Mouse (Mus musculus) limb, embryonic 12.5 days (tissue): ENCODE data around the gene Tmem56. TPM values are rescaled to one million over a fixed set of nuclear protein-coding genes. Genes with fewer than 3 reads are reported as not detected.

Source experiments
- ATAC-seq: fragments of 200-750 bp; cut with Nextera tagmentation; 2 replicates; pipeline ENCODE4 v1.8.0; 2017; ENCODE audit warnings: low read depth, moderate TSS enrichment; ENCODE audit not compliant: insufficient number of reproducible peaks, insufficient read depth, low FRiP score, low TSS enrichment
- H3K27ac ChIP-seq: fragments of 300-500 bp; sonication (generic); 2 replicates; pipeline ENCODE4 v1.5.1; 2016; ENCODE audit warnings: mild to moderate bottlenecking, moderate library complexity
- H3K27me3 ChIP-seq: fragments of 300-500 bp; sonication (generic); 2 replicates; pipeline ENCODE4 v1.6.1; 2016; ENCODE audit warnings: mild to moderate bottlenecking, moderate library complexity
- H3K36me3 ChIP-seq: fragments of 300-500 bp; sonication (generic); 2 replicates; pipeline ENCODE4 v1.6.1; 2016; ENCODE audit warnings: mild to moderate bottlenecking, moderate library complexity
- H3K4me1 ChIP-seq: fragments of 300-500 bp; sonication (generic); replicated peaks from 2 replicates; pipeline ENCODE4 v1.6.1; 2016
- H3K4me2 ChIP-seq: fragments of 300-500 bp; sonication (generic); 2 replicates; pipeline ENCODE4 v1.6.1; 2016; ENCODE audit warnings: mild to moderate bottlenecking, moderate library complexity
- H3K4me3 ChIP-seq: fragments of 300-500 bp; sonication (generic); replicated peaks from 2 replicates; pipeline ENCODE4 v1.5.1; 2016; ENCODE audit warnings: mild to moderate bottlenecking
- H3K9ac ChIP-seq: fragments of 300-500 bp; sonication (generic); replicated peaks from 2 replicates; pipeline ENCODE4 v1.6.1; 2016; ENCODE audit warnings: mild to moderate bottlenecking, moderate library complexity
- H3K9me3 ChIP-seq: fragments of 300-500 bp; sonication (generic); 2 replicates; pipeline ENCODE4 v1.6.1; 2016; ENCODE audit warnings: mild to moderate bottlenecking, moderate library complexity
- WGBS: fragments of 180-500 bp; shearing (Covaris S2); methylation state at CpG from one replicate; pipeline ENCODE4 v1.1.7; 2016; 5-methylcytosine and 5-hydroxymethylcytosine counted together
- polyA plus RNA-seq: library from polyadenylated mRNA; unstranded; fragments of >200 nt; fragmentation: Nextera tagmentation; extraction: Ambion mirVana; gene quantifications from 2 replicates; pipeline ENCODE4 v1.2.1, GENCODE M21; 2016

The Tmem56 gene
- polyA plus RNA-seq, 1 experiment from 2014 or later: 0.55 TPM

DNA sequence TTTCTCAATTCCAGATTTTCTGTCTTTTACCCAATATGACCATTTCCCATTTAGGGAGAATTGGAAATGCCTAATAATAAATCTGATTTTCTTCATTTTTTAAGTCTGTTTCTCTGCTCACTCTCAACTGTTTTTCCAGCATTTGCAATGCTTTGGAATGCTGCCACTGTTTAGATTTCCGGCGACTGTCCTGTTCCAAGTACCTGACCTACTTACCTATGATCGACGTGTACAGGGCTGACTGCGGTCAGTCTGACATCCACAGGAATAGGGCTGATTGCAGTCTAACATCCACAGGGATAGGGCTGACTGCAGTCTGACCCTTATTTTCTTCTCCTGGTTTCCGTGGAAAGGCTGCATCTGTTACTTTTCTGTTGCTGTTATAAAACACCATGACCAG is 2.3 kb upstream of the Tmem56 start:
- H3K9me3 ChIP-seq: no peaks in the 10 kb centered on the region
- no peaks in the 10 kb centered on the region for H3K4me1 ChIP-seq
- no peak for ATAC-seq
- H3K9ac ChIP-seq: no peak overlapping the region
- WGBS: 93% methylated on average over 6 of the region's 6 CpGs
- H3K36me3 ChIP-seq: no peaks in the 10 kb centered on the region
- H3K27ac ChIP-seq: no peak overlapping the region
- H3K4me3 ChIP-seq: no peak overlapping the region
- no peaks in the 10 kb centered on the region for H3K27me3 ChIP-seq
- H3K4me2 ChIP-seq: no peak overlapping the region

DNA sequence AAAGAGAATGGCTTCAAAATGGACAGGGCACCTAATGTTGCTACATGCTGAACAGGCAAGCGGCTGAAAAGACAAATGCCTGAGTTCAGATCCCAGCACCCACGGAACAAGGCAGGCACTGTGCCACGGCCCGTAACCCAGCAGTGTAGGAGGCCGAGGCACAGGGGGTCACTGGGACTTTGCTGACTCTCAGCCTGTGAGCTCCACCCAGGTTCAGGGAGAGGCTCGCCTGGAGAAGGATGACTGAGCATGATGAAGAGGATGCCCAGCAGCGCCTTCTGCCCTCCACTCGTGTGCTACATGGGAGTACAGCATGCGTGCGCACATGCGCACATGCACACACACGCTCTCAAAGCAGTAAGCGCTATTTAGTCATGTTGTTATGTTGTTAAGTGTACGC is 3.2 kb downstream of the Tmem56 start:
- Histone ChIP-seq H3K27ac (no peak overlapping the region), H3K4me1 (no peaks in the 10 kb centered on the region), H3K9me3 (no peaks in the 10 kb centered on the region), H3K36me3 (no peaks in the 10 kb centered on the region), H3K9ac (no peak overlapping the region), H3K27me3 (no peaks in the 10 kb centered on the region), H3K4me2 (no peak overlapping the region), H3K4me3 (no peak overlapping the region)
- ATAC-seq: no peak
- 85% methylated on average over 14 of the region's 14 CpGs for WGBS

DNA sequence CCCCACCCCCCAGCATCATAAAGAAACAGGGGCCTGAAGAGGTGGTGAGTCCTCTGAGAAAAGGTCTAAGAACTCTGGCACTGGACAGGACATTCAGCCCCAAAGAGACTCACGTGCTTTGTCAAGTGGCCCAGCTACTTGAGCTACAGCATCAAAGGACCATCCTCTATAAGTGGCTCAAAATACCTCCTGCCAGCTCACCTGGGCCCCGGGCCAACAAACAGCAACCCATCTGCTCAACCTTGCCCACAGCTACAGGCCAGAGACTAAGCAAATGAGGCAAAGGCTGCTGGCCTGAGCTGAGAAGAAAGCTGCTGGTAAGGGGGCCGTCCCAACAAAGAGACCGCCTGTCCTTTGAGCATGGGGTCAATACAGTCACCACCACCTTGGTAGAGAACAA is 5.3 kb downstream of the Tmem56 start:
- H3K4me1 ChIP-seq: no peaks in the 10 kb centered on the region
- 86% methylated on average over 4 of the region's 4 CpGs for WGBS
- no peak overlapping the region for H3K4me3 ChIP-seq
- H3K9me3 ChIP-seq: no peaks in the 10 kb centered on the region
- no peak overlapping the region for H3K27ac ChIP-seq
- ATAC-seq: no peak
- H3K9ac ChIP-seq: no peak overlapping the region
- H3K36me3 ChIP-seq: no peaks in the 10 kb centered on the region
- no peak overlapping the region for H3K4me2 ChIP-seq
- no peaks in the 10 kb centered on the region for H3K27me3 ChIP-seq

DNA sequence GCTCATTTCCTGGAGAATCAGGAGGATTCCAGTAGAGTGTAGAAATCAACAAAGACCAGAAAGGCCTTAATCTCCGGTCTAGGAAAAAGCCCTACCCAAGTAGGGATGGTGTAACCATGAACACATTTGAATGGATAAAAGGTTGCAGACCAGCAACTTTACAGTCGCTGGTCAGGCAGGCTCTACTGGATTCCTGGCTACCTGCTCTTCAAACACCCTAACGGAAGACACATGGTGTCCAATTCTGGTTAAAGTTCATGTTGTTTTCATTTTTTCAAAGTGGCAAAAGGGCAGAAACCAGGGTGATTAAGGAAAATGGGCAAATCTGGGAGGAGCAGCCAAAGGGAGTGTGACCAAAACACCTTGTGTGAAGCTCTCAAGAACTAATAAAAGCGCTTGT is 5.9 kb downstream of the Tmem56 start:
- Histone ChIP-seq H3K9ac (no peak overlapping the region), H3K36me3 (no peaks in the 10 kb centered on the region), H3K4me2 (no peak overlapping the region), H3K4me1 (no peaks in the 10 kb centered on the region), H3K4me3 (no peak overlapping the region), H3K9me3 (no peaks in the 10 kb centered on the region), H3K27ac (no peak overlapping the region), H3K27me3 (no peaks in the 10 kb centered on the region)
- no peak for ATAC-seq
- 74% methylated on average over 4 of the region's 4 CpGs for WGBS

DNA sequence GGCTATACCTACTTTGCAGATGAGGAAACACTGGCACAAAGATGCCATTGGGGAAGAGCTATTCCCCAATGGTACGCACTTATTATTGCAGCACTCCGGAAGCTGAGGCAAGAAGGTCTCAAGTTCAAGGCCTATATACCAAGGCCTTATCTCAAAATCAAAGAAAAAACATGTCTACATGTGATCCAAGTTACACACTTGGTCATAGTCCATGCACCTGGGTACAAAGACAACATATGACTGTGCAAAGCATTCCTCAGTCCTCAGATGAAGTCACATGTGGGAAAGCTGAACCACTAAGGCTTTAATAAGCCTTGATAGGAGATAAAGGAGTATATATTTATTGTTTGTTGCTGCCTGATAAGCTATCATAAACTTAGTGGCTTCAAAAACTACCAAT is 8.9 kb downstream of the Tmem56 start:
- ATAC-seq: no peak
- H3K27me3 ChIP-seq: peaks cover 4% of the 10 kb centered on the region; the same call in 1 of the 2 replicates
- no peaks in the 10 kb centered on the region for H3K36me3 ChIP-seq
- WGBS: 94% methylated on average over 2 of the region's 2 CpGs
- no peaks in the 10 kb centered on the region for H3K9me3 ChIP-seq
- H3K4me1 ChIP-seq: no peaks in the 10 kb centered on the region
- no peak overlapping the region for H3K27ac ChIP-seq
- no peak overlapping the region for H3K4me2 ChIP-seq
- H3K9ac ChIP-seq: no peak overlapping the region
- no peak overlapping the region for H3K4me3 ChIP-seq

DNA sequence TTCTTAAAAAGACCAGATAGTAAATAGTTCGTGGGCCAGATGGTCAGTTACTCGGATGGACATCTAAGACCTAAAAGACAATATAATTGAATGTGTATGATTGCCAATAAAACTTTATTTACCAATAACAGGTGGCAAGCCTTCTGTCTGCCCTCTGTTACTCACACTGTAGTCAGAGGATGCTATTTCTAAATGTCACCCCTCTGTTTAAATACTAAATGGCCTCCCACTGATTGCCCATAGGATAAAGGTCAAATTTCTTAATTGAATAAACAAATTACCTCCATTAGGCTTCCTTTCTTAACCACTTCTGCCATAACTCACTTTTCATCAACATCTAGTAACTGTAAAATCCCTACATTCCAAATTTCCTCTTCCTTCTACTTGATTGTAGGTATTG is 10.3 kb downstream of the Tmem56 start:
- Histone ChIP-seq H3K4me3 (no peak overlapping the region), H3K36me3 (no peaks in the 10 kb centered on the region), H3K9ac (no peak overlapping the region), H3K4me1 (no peaks in the 10 kb centered on the region), H3K27ac (no peak overlapping the region), H3K4me2 (no peak overlapping the region), H3K9me3 (no peaks in the 10 kb centered on the region), H3K27me3 (peaks cover 4% of the 10 kb centered on the region; the same call in 1 of the 2 replicates)
- 55% methylated on average over 2 of the region's 2 CpGs for WGBS
- ATAC-seq: no peak

DNA sequence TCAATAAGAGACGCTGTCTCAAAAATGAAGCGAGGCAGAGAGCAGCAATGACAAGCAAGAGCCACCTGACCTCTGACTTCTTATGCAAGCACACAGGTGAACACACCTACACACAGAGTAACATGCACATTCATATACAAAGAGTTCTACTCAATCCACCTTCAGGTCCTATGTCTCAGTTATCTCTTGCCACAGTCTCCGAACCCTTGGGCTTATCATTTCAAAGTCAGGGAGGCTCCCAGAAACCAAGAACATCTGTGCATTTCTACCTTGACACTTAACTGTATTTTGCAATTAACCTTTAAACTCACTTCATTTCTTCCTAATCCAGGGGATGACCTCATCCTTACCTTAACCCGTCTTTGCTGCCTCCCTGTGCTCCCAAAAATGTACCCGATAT is 15.6 kb downstream of the Tmem56 start:
- no peak overlapping the region for H3K9ac ChIP-seq
- H3K27me3 ChIP-seq: peaks cover 42% of the 10 kb centered on the region
- WGBS: 81% methylated on average over 5 of the region's 5 CpGs
- no peaks in the 10 kb centered on the region for H3K9me3 ChIP-seq
- no peaks in the 10 kb centered on the region; the same call in 1 of the 2 replicates for H3K4me1 ChIP-seq
- H3K36me3 ChIP-seq: no peaks in the 10 kb centered on the region
- H3K4me3 ChIP-seq: no peak overlapping the region
- no peak overlapping the region for H3K27ac ChIP-seq
- no peak for ATAC-seq
- no peak overlapping the region for H3K4me2 ChIP-seq

DNA sequence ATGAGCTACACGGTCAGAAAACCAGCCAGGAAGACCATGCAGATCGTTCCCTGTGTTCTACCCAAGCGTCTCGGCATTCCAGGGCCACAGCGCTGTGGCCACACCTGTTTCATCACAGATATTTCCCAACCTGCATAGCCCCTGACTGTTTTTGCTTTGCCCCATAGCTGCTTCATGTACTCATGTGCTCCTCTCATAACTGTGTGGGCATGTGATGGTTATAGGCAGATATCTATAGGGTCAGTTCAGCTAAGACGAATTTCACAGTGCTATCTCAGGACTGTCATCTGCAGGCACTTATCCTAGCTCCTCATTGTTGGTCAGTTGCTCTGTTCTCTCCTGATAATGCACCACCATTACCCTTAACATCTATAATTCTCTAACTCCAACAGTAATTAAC is 18.7 kb downstream of the Tmem56 start:
- Histone ChIP-seq H3K9me3 (no peaks in the 10 kb centered on the region), H3K4me2 (no peak overlapping the region), H3K4me1 (no peaks in the 10 kb centered on the region; the same call in 1 of the 2 replicates), H3K4me3 (no peak overlapping the region), H3K36me3 (no peaks in the 10 kb centered on the region), H3K27me3 (peaks cover 65% of the 10 kb centered on the region), H3K9ac (no peak overlapping the region), H3K27ac (no peak overlapping the region)
- ATAC-seq: no peak
- 63% methylated on average over 6 of the region's 6 CpGs for WGBS

DNA sequence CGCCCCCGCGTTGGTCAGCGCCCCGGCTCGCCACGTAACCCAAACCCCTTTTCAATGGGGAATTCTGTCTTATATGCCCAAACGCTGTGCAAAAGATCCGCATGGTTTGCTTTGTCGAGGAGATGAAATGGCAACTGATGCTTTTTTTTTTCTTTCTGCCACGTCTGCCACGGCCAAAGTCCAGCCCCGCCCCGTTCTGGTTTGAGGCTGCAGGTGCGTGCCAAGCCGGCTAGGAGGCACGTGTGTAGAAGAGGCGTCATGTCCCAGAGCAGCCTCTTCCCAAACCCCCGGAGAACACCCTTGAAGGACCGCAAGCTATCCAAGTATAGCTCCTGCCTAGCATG is 19.7 kb downstream of the Tmem56 start:
- Histone ChIP-seq H3K27ac (no peak overlapping the region), H3K4me2 (peak overlapping the region; percentile 99), H3K4me3 (peak overlapping the region; percentile 74), H3K9ac (peak overlapping the region; percentile 71), H3K27me3 (peaks cover 70% of the 10 kb centered on the region), H3K9me3 (no peaks in the 10 kb centered on the region), H3K36me3 (no peaks in the 10 kb centered on the region), H3K4me1 (no peaks in the 10 kb centered on the region; the same call in 1 of the 2 replicates)
- ATAC-seq: no peak
- 3% methylated on average over 20 of the region's 20 CpGs for WGBS

DNA sequence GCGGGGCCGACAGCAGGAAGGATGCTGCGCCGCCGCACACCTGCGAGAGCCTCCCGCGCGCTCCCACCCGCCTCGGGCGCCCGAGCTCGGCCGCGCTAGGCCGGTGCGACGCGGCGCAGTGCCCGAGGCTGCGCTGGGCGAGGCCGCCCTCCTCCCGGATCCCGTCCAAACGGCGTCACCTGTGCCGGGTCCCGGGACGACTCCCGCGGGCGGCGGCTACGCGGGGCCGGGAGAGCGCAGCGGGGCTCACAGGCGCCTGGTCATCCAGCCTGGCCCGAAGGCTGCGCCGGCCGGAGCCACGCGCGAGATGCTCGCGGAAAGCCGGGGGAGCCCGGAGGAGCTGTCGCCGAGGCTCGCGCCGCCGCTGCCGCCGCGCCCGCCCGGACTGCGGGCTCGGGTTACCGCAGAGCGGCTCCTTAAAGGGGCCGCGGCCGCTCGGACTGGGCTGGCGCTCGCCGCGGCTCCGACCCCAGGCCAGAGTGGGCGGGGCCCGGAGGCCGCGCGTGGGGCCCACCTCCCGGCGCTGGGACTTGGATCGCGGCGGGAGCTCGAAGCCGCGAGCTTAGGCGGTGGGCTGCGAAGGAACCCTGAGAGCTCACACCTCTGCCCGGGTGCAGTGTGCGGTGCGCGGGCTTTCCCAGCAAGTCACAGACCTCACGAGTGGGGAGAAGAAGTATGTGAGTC is 20.2 kb downstream of the Tmem56 start:
- Histone ChIP-seq H3K27me3 (peaks cover 72% of the 10 kb centered on the region), H3K9me3 (no peaks in the 10 kb centered on the region), H3K4me1 (no peaks in the 10 kb centered on the region; the same call in 1 of the 2 replicates), H3K27ac (no peak overlapping the region), H3K9ac (peak overlapping the region; percentile 71), H3K36me3 (no peaks in the 10 kb centered on the region), H3K4me2 (peak overlapping the region; percentile 99), H3K4me3 (peak overlapping the region; percentile 74)
- ATAC-seq: peak; percentile 86
- under 1% methylated on average over 92 of the region's 97 CpGs for WGBS

DNA sequence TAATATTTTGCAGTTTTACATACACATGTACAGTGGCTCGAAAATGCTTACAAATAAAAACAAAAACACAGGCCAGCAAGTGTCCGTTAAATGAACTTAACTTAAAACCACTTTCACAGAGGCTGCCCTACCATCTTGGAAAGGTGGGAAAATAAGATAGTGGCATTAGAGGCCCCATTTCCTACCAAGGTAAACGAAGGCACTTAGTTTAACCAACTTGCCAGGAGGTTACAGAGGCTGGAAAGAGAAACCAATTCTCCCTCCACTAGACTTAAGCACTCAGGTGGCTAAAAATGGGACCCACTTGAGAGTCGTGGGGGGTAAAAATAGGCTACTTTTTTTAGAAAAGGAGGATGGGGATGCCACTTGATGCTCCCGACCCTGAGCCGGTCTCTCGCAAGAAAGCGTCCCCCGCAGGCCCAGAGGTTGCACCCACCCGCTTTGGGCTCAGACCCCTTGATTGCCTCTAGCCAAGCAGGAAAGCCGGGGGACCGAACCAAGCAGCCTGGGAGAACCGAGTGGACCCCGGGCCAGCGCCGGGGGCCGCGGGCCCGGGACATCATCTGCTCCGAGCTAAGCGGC is 20.9 kb downstream of the Tmem56 start:
- Histone ChIP-seq H3K4me2 (peak overlapping the region; percentile 99), H3K27ac (no peak overlapping the region), H3K9ac (peak overlapping the region; percentile 71), H3K27me3 (peaks cover 70% of the 10 kb centered on the region), H3K36me3 (no peaks in the 10 kb centered on the region), H3K4me1 (no peaks in the 10 kb centered on the region; the same call in 1 of the 2 replicates), H3K9me3 (no peaks in the 10 kb centered on the region), H3K4me3 (peak overlapping the region; percentile 74)
- peak; percentile 26; the same call in 1 of the 2 replicates for ATAC-seq
- WGBS: 9% methylated on average over 21 of the region's 21 CpGs

DNA sequence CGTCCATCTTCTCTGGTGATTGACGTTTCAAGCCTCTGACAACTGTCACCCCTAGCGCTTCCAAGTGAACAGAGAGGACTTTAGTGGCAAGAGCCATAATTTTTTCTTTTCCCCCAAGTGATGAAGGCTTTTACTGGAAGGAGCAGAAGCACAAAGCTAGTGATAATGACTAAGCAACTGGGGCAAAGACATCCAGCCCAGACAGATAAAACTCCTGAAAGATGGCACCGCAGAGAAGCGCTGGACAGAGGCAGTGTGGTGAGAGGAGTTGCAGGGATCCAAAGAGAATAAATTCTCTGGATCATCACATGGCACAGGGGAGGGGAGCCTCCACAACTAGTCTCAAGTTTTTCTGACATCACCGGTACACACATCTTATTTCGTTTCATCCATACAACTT is 21.6 kb downstream of the Tmem56 start:
- H3K27me3 ChIP-seq: peaks cover 67% of the 10 kb centered on the region
- WGBS: 66% methylated on average over 7 of the region's 7 CpGs
- no peaks in the 10 kb centered on the region; the same call in 1 of the 2 replicates for H3K4me1 ChIP-seq

More for the DNA sequence above, 21.6 kb downstream of the Tmem56 start:
- H3K9me3 ChIP-seq: no peaks in the 10 kb centered on the region
- H3K9ac ChIP-seq: no peak overlapping the region
- no peak overlapping the region for H3K27ac ChIP-seq
- no peaks in the 10 kb centered on the region for H3K36me3 ChIP-seq
- no peak overlapping the region for H3K4me3 ChIP-seq
- H3K4me2 ChIP-seq: no peak overlapping the region
- no peak for ATAC-seq
